Mouse (Mus musculus) kidney, embryonic 15.5 days (tissue): ENCODE results near the gene Actn3. TPM values are rescaled to one million over a fixed set of nuclear protein-coding genes. Genes with fewer than 3 reads are reported as not detected.
A peak's percentile ranks its signal among the peaks of the same experiment; 100 is the strongest.

Experiments
- ATAC-seq: fragments of 200-750 bp; cut with Nextera tagmentation; replicated peaks from 2 replicates; pipeline ENCODE4 v1.8.0; 2017; ENCODE audit warnings: moderate TSS enrichment; ENCODE audit not compliant: low FRiP score
- H3K27ac ChIP-seq: fragments of 300-500 bp; sonication (generic); 2 replicates; pipeline ENCODE4 v1.5.1; 2015; ENCODE audit warnings: mild to moderate bottlenecking, inconsistent platforms
- H3K27me3 ChIP-seq: fragments of 300-500 bp; sonication (generic); 2 replicates; pipeline ENCODE4 v1.6.1; 2015; ENCODE audit warnings: inconsistent platforms
- H3K36me3 ChIP-seq: fragments of 300-500 bp; sonication (generic); 2 replicates; pipeline ENCODE4 v1.6.1; 2015; ENCODE audit warnings: inconsistent platforms
- H3K4me1 ChIP-seq: fragments of 300-500 bp; sonication (generic); 2 replicates; pipeline ENCODE4 v1.6.1; 2015; ENCODE audit warnings: inconsistent platforms
- H3K4me2 ChIP-seq: fragments of 300-500 bp; sonication (generic); 2 replicates; pipeline ENCODE4 v1.6.1; 2015; ENCODE audit warnings: moderate library complexity, mild to moderate bottlenecking, inconsistent platforms
- H3K4me3 ChIP-seq: fragments of 300-500 bp; sonication (generic); replicated peaks from 2 replicates; pipeline ENCODE4 v1.5.1; 2015; ENCODE audit warnings: mild to moderate bottlenecking, inconsistent platforms
- H3K9ac ChIP-seq: fragments of 300-500 bp; sonication (generic); 2 replicates; pipeline ENCODE4 v1.6.1; 2015; ENCODE audit warnings: mild to moderate bottlenecking, inconsistent platforms
- H3K9me3 ChIP-seq: fragments of 300-500 bp; sonication (generic); replicated peaks from 2 replicates; pipeline ENCODE4 v1.6.1; 2016; ENCODE audit warnings: inconsistent platforms
- WGBS: fragments of 180-500 bp; shearing (Covaris S2); methylation state at CpG from one replicate; pipeline ENCODE4 v1.1.7; 2015; ENCODE audit warnings: mixed read lengths; 5-methylcytosine and 5-hydroxymethylcytosine counted together
- polyA plus RNA-seq: library from polyadenylated mRNA; unstranded; fragments of >200 nt; fragmentation: Nextera tagmentation; extraction: Ambion mirVana; gene quantifications from 2 replicates; pipeline ENCODE4 v1.2.1, GENCODE M21; 2015

Actn3 gene
- polyA plus RNA-seq, 1 experiment from 2014 or later: 12.0 TPM

DNA sequence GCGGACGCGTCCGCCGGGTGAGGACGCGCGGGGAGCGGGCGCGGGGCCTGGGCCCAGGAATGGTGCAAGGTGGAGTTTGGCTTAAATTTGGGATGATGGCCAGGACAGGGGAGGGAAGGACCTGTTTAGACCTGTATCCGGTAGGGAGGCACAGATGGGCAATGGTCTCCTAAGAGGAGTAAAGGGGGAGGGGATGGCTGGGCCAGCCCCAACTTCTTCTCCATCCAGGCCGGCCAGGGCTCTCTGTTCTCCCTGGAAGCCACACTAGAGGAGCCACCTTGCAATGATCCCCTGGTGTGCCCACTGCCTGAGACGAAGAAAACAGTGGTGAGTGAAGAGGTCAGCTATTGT is 22.3 kb downstream of the Actn3 start:
- Histone ChIP-seq H3K4me1 (peaks cover 13% of the 10 kb centered on the region), H3K9me3 (no peaks in the 10 kb centered on the region), H3K27ac (peak overlapping the region; percentile 9), H3K4me2 (peak overlapping the region; percentile 85), H3K4me3 (peak overlapping the region; percentile 59), H3K36me3 (0 out of 2 replicates have a peak, but pooled peaks cover 4% of the 10 kb centered on the region), H3K27me3 (0 out of 2 replicates have a peak, but pooled peaks cover 6% of the 10 kb centered on the region), H3K9ac (peak overlapping the region; percentile 62)
- under 1% methylated on average over 14 of the region's 14 CpGs for WGBS
- ATAC-seq: peak; percentile 67

DNA sequence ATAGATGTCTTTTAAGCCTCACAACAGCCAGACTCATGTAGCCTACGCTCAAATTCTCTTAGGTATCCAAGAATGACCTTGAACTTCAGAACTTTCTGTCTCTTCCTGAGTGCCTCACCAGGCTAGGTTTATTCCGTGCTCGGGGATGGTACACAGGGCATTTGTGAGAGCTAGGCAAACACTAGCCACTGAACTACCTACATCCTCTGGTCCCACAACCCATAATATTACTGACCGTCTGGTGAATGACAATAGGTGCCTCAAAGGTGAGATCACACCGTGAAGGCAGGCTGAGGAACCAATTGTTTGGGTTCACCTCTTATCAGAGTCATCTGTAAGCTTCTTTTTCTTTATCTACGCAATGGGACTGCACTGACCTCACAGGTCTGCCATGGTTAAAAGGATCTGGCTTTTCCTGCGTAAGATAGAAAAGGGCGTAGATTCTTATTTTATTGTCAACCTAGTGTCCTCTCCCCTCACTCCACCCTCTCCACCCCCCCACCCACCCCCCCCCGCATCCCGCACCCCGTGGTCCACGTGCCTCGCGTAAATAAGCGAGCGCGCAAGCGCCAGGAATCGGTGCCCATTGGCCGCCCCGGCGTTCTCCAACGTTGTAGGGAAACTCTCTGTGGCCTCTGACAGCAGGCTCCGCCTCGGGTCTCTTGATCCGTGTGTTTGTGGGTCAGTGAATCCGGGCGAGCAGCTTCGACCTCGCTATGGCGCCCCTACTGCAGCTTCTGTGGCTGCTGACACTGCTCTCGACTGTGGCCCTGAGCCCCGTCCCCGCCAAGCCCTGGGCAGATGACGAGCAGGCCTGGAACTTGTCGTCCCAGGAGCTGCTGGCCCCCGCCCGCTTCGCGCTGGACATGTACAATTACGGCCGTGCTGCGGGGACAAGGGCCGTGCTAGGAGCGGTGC is 22.9 kb downstream of the Actn3 start, which contains the start of gene Ctsf:
Ctsf (plus strand) TSS at position 579 of the 918 bp plus-strand sequence.
- H3K27ac ChIP-seq: peak within 1 kb of the TSS; percentile 9

GRCm38 (mm10) chr19:4850281-4850680 is 27.4 kb downstream of the Actn3 start:
- no peak overlapping the region for H3K4me2 ChIP-seq
- ATAC-seq: no peak
- no peaks in the 10 kb centered on the region for H3K36me3 ChIP-seq
- no peak overlapping the region for H3K4me3 ChIP-seq
- H3K9ac ChIP-seq: no peak overlapping the region
- H3K4me1 ChIP-seq: peaks cover 9% of the 10 kb centered on the region
- WGBS: 48% methylated on average over 5 of the region's 5 CpGs
- H3K9me3 ChIP-seq: no peaks in the 10 kb centered on the region
- H3K27ac ChIP-seq: no peak overlapping the region
- 0 out of 2 replicates have a peak, but pooled peaks cover 9% of the 10 kb centered on the region for H3K27me3 ChIP-seq

More for the DNA sequence above, 22.9 kb downstream of the Actn3 start, which contains the start of gene Ctsf:
- no peaks in the 10 kb centered on the region for H3K36me3 ChIP-seq
- ATAC-seq: peak; percentile 90
- H3K27me3 ChIP-seq: 0 out of 2 replicates have a peak, but pooled peaks cover 6% of the 10 kb centered on the region
- H3K4me3 ChIP-seq: peak within 1 kb of the TSS; percentile 59
- H3K4me2 ChIP-seq: peak within 1 kb of the TSS; percentile 85
- WGBS: 4% methylated on average over 45 of the region's 45 CpGs
- H3K9me3 ChIP-seq: no peaks in the 10 kb centered on the region
- peak within 1 kb of the TSS; percentile 62 for H3K9ac ChIP-seq
- peaks cover 13% of the 10 kb centered on the region for H3K4me1 ChIP-seq

DNA sequence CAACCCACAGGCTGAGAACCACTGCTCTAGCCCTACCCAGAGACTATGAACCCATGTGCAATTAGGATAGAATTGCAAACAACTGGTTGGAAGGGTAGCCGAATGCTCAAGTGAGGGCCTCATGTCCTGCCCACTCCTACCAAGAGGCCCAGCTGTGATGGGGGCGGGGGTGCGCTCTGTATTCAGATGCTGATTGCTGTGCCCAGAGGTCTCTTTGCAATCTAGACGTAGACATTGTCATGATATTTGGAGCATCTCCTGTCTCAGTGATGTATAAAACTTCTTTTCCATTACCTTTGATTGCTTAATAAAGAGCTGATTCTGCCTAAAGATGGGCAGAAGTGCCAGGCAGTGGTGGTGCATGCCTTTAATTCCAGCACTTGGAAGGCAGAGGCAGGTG is 27.9 kb downstream of the Actn3 start:
- 42% methylated on average over 4 of the region's 4 CpGs for WGBS
- ATAC-seq: no peak
- no peaks in the 10 kb centered on the region for H3K36me3 ChIP-seq
- H3K4me3 ChIP-seq: no peak overlapping the region
- no peaks in the 10 kb centered on the region for H3K9me3 ChIP-seq
- 0 out of 2 replicates have a peak, but pooled peaks cover 9% of the 10 kb centered on the region for H3K27me3 ChIP-seq
- no peak overlapping the region for H3K4me2 ChIP-seq
- H3K4me1 ChIP-seq: peaks cover 5% of the 10 kb centered on the region
- no peak overlapping the region for H3K9ac ChIP-seq
- H3K27ac ChIP-seq: no peak overlapping the region

DNA sequence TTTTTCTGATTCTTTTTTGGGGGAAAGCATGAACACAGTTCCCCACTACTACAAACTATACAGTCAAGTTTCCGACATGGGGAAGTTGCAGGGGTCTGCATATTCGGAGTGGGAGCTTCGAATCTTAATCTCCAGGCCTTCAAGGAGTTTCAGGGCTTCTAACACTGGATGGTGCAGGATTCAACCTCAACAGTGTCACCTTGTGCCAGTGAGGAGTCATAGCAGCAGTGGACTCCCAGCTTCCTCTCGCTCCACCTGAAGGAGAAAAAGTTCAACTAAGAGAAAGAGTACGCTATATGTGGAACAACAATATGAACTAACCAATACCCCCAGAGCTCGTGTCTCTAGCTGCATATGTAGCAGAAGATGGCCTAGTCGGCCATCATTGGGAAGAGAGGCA is 30.2 kb downstream of the Actn3 start:
- no peaks in the 10 kb centered on the region for H3K4me1 ChIP-seq
- no peak overlapping the region for H3K4me3 ChIP-seq
- WGBS: 36% methylated on average over 7 of the region's 7 CpGs

GRCm38 (mm10) chr19:4845846-4846245 is 31.9 kb downstream of the Actn3 start:
- no peak for ATAC-seq
- Histone ChIP-seq H3K9ac (no peak overlapping the region), H3K4me1 (no peaks in the 10 kb centered on the region), H3K36me3 (no peaks in the 10 kb centered on the region), H3K4me2 (no peak overlapping the region), H3K27me3 (peaks cover 21% of the 10 kb centered on the region), H3K27ac (no peak overlapping the region), H3K4me3 (no peak overlapping the region), H3K9me3 (no peaks in the 10 kb centered on the region)
- WGBS: 59% methylated on average over 2 of the region's 2 CpGs

More for the DNA sequence above, 30.2 kb downstream of the Actn3 start:
- H3K9ac ChIP-seq: no peak overlapping the region
- ATAC-seq: no peak
- H3K27me3 ChIP-seq: peaks cover 8% of the 10 kb centered on the region; the same call in 1 of the 2 replicates
- H3K27ac ChIP-seq: no peak overlapping the region
- H3K4me2 ChIP-seq: no peak overlapping the region
- no peaks in the 10 kb centered on the region for H3K36me3 ChIP-seq
- no peaks in the 10 kb centered on the region for H3K9me3 ChIP-seq

GRCm38 (mm10) chr19:4842611-4843010 is 35.1 kb downstream of the Actn3 start:
- Histone ChIP-seq H3K36me3 (no peaks in the 10 kb centered on the region), H3K9ac (no peak overlapping the region), H3K4me3 (no peak overlapping the region), H3K4me1 (peaks cover 17% of the 10 kb centered on the region), H3K4me2 (no peak overlapping the region), H3K27me3 (peaks cover 32% of the 10 kb centered on the region), H3K9me3 (no peaks in the 10 kb centered on the region), H3K27ac (no peak overlapping the region)
- no peak for ATAC-seq
- WGBS: 67% methylated on average over 2 of the region's 2 CpGs

- H3K36me3 ChIP-seq: 0 out of 2 replicates have a peak, but pooled peaks cover 2% of the 10 kb centered on the region
- peaks cover 29% of the 10 kb centered on the region for H3K27me3 ChIP-seq
- H3K4me3 ChIP-seq: no peak overlapping the region
- no peak overlapping the region for H3K27ac ChIP-seq
- no peaks in the 10 kb centered on the region for H3K9me3 ChIP-seq
- peaks cover 17% of the 10 kb centered on the region for H3K4me1 ChIP-seq
- no peak for ATAC-seq
- WGBS: 85% methylated on average over 9 of the region's 9 CpGs
- H3K9ac ChIP-seq: no peak overlapping the region
- H3K4me2 ChIP-seq: no peak overlapping the region
Measured at GRCm38 (mm10) chr19:4840848-4841247, 36.9 kb downstream of the Actn3 start.

DNA sequence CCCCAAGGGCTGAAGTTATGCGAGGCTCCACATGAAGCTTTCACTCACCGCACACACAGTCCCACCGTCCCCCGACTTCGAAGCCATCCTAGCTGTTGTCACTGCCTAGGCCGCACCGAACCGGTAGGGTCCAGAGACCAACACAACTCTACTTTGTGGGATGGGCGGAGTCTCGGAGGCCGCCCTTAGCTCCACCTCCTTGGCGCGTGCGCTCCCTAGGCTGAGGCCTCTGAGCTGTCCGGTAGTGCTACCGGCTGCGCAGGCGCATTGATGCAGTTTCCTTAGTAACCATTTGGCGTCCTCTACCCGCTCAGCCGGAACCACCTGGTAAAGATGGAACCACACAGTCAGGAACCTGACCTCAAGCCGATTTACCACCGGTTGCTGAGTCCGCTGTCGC is 38.6 kb downstream of the Actn3 start, which contains the start of the genes Ccs and Ccdc87:
Ccs (minus strand) TSS at position 184 of the 400 bp plus-strand sequence.
Ccdc87 (plus strand) TSS at position 218 of the 400 bp plus-strand sequence.
- Histone ChIP-seq H3K36me3 (0 out of 2 replicates have a peak, but pooled peaks cover 6% of the 10 kb centered on the region), H3K9me3 (no peaks in the 10 kb centered on the region), H3K4me2 (peak within 1 kb of the TSS; percentile 88), H3K9ac (peak within 1 kb of the TSS; percentile 72), H3K27ac (peak within 1 kb of the TSS; percentile 54; the same call in 1 of the 2 replicates), H3K27me3 (peaks cover 29% of the 10 kb centered on the region), H3K4me1 (peaks cover 17% of the 10 kb centered on the region), H3K4me3 (peak within 1 kb of the TSS; percentile 63)
- ATAC-seq: peak; percentile 99
- under 1% methylated on average over 25 of the region's 25 CpGs for WGBS

DNA sequence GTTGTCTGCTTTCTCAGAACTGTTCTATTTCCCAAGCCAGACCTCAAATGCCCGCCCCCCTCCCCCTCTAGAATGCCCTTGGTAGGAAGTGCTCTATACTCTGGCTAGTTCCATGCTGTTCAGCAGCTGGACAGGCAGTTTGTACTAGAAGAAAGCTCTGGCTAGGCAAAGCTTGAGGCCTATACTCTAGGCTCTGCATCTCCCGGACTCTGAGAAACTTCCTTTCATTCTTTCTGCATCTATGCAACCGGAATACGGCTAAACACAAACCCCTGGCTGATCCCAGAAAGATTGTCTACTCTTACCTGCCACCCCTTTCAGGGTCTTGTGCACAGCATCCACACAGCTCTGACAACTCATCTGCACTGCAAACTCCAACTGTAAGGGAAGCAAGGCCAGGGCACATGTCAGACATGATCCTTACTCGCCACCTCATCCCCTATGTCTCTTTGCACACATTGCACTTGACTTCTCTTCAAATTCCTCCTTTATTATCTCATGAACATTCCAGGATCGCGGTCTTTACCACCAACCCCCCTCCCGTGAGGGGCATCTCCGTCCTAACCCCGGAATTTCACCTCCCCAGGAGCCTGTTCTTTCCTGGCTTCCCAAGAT is 39.1 kb downstream of the Actn3 start:
- peaks cover 29% of the 10 kb centered on the region for H3K27me3 ChIP-seq
- peak overlapping the region; percentile 54; the same call in 1 of the 2 replicates for H3K27ac ChIP-seq
- H3K36me3 ChIP-seq: 0 out of 2 replicates have a peak, but pooled peaks cover 6% of the 10 kb centered on the region
- H3K9me3 ChIP-seq: no peaks in the 10 kb centered on the region
- peak overlapping the region; percentile 88 for H3K4me2 ChIP-seq
- peak overlapping the region; percentile 72 for H3K9ac ChIP-seq
- WGBS: 30% methylated on average over 10 of the region's 10 CpGs
- peaks cover 17% of the 10 kb centered on the region for H3K4me1 ChIP-seq
- peak overlapping the region; percentile 63 for H3K4me3 ChIP-seq
- peak; percentile 34 for ATAC-seq

- H3K27me3 ChIP-seq: peaks cover 24% of the 10 kb centered on the region
- peaks cover 17% of the 10 kb centered on the region for H3K4me1 ChIP-seq
- no peak overlapping the region for H3K4me2 ChIP-seq
Measured at GRCm38 (mm10) chr19:4837049-4837448, 40.7 kb downstream of the Actn3 start.

More at GRCm38 (mm10) chr19:4837049-4837448, 40.7 kb downstream of the Actn3 start:
- no peaks in the 10 kb centered on the region for H3K9me3 ChIP-seq
- no peak overlapping the region for H3K4me3 ChIP-seq
- 96% methylated on average over 6 of the region's 6 CpGs for WGBS
- H3K9ac ChIP-seq: no peak overlapping the region
- peaks cover 19% of the 10 kb centered on the region for H3K36me3 ChIP-seq
- H3K27ac ChIP-seq: no peak overlapping the region
- ATAC-seq: no peak
